Mouse (Mus musculus): Measurements from ENCODE around the gene Lcor. TPM values are rescaled to one million over a fixed set of nuclear protein-coding genes. Genes with fewer than 3 reads are reported as not detected.

Gene Lcor
- polyA plus RNA-seq (2012; rRNA removed): 2.8 and 3.3 TPM in 2 replicates

GRCm38 (mm10) chr19:41482190-41482908, at the start of gene Lcor:
Lcor (plus strand) TSS chr19:41482637.

GRCm38 (mm10) chr19:41581706-41582420, 99.4 kb downstream of the Lcor start, which contains the start of gene Gm340:
Gm340 (plus strand) TSS chr19:41582370.

Other genes with a start within 250 kb of the Lcor start
- gene Tm9sf3, start 218.6 kb upstream of the Lcor start, polyA plus RNA-seq (2012; rRNA removed): 65.0 and 67.1 TPM in 2 replicates
- 2.6 and 2.8 TPM in 2 replicates for gene Pik3ap1, start 97.5 kb upstream of the Lcor start, polyA plus RNA-seq (2012; rRNA removed)
- 0.67 and 1.3 TPM in 2 replicates for gene Gm340, start 99.7 kb downstream of the Lcor start, polyA plus RNA-seq (2012; rRNA removed)